Mouse (Mus musculus): ENCODE results near the gene Ccr10. TPM values are rescaled to one million over a fixed set of nuclear protein-coding genes. Genes with fewer than 3 reads are reported as not detected.

Ccr10 gene
- polyA plus RNA-seq, 1 experiment from 2014 or later = not detected

DNA sequence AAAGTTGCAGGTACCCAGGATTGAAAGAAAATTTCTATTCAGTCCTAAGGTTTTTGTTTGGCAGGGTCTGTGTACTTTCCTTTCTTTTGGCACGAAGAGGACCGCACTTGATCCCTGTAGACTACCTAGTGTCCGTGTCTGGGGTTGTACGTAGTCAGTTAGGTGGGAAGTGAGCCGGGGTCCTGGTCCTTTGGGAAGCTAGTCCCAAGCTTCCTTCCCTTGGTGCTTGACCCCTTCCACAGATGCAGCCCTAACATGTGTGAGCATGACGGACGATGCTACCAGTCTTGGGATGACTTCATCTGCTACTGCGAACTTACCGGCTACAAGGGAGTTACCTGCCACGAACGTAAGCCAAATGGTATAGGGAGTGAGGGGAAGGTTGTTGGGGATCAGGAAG lies 6.7 kb upstream of the Ccr10 start:
- no peak overlapping the region for H3K9ac ChIP-seq (replicated peaks; ENCODE audit: low read depth, low read length)
- H3K27me3 ChIP-seq (replicated peaks; ENCODE audit: control insufficient read depth, insufficient read depth, low read length) = peaks cover 17% of the 10 kb centered on the region
- WGBS = 92% methylated on average over 11 of the region's 11 CpGs
- H3K27ac ChIP-seq (ENCODE audit: low read length) = no peak overlapping the region
- H3K4me1 ChIP-seq (replicated peaks; ENCODE audit: control insufficient read depth, insufficient read depth, low read length) = peaks cover 2% of the 10 kb centered on the region
- H3K4me3 ChIP-seq (replicated peaks; ENCODE audit: low read length) = no peak overlapping the region
- H3K9me3 ChIP-seq (ENCODE audit: control insufficient read depth, low read length) = no peaks in the 10 kb centered on the region
- ATAC-seq = no peak
- no peak overlapping the region for H3K4me2 ChIP-seq (ENCODE audit: low read length)
- H3K36me3 ChIP-seq (ENCODE audit: control insufficient read depth, insufficient read depth) = no peaks in the 10 kb centered on the region

DNA sequence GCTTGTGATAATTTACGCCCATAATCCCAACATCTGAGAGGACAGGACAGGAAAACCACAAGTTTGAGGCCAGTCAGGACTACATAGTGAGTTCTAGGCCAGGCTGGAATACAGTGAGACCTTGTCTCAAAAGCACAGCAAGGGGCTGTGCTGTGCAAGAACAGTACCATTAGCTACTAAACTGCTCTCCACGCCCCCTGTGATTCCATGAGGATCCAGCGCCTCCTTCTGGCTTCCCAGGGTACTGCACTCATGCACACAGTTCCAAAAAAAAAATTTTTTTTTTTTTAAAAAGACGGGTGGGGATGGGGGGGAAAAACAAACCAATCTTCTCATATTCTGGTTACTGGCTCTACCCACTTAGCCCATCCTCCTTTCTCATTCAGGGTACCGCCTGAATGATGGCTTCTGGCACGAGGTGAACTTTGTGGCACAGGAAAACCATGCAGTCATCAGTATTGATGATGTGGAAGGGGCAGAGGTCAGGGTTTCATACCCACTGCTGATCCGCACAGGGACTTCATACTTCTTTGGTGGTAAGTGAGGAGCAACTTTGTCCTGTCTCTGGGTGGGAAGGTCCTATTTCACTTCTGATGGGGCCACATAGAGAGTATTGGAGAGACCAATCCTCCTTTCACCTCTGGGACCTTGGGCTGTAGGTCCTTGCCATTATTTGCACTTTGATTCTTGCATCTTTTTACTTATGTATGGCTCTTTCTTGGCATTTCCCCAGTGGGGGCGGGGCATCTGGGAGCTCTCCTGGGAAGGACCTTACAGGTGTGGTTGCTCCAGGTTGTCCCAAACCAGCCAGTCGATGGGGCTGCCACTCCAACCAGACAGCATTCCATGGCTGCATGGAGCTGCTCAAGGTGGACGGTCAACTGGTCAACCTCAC lies 5.8 kb upstream of the Ccr10 start:
- Histone ChIP-seq H3K4me3 (replicated peaks; ENCODE audit: low read length) (no peak overlapping the region), H3K4me2 (ENCODE audit: low read length) (no peak overlapping the region), H3K4me1 (replicated peaks; ENCODE audit: control insufficient read depth, insufficient read depth, low read length) (peaks cover 11% of the 10 kb centered on the region), H3K36me3 (ENCODE audit: control insufficient read depth, insufficient read depth) (no peaks in the 10 kb centered on the region), H3K27ac (ENCODE audit: low read length) (no peak overlapping the region), H3K9me3 (ENCODE audit: control insufficient read depth, low read length) (no peaks in the 10 kb centered on the region), H3K9ac (replicated peaks; ENCODE audit: low read depth, low read length) (no peak overlapping the region), H3K27me3 (replicated peaks; ENCODE audit: control insufficient read depth, insufficient read depth, low read length) (peaks cover 24% of the 10 kb centered on the region)
- ATAC-seq = no peak
- WGBS = 41% methylated on average over 10 of the region's 10 CpGs

DNA sequence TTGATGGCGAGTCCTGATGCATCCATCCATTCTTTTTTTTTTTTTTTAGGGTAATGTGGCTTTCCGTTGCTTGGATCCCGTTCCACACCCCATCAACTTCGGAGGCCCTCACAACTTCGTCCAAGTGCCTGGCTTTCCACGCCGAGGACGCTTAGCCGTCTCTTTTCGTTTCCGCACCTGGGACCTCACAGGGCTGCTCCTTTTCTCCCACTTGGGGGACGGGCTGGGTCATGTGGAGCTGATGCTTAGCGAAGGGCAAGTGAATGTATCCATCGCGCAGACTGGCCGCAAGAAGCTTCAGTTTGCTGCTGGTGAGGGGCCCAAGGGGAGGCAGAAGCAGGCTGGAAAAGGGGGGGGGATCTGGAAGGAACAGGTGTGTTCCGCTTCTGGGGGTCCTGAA lies 5.0 kb upstream of the Ccr10 start:
- no peaks in the 10 kb centered on the region for H3K36me3 ChIP-seq (ENCODE audit: control insufficient read depth, insufficient read depth)
- WGBS = 60% methylated on average over 17 of the region's 17 CpGs
- H3K4me1 ChIP-seq (replicated peaks; ENCODE audit: control insufficient read depth, insufficient read depth, low read length) = peaks cover 15% of the 10 kb centered on the region
- H3K27me3 ChIP-seq (replicated peaks; ENCODE audit: control insufficient read depth, insufficient read depth, low read length) = peaks cover 29% of the 10 kb centered on the region
- no peak overlapping the region for H3K4me2 ChIP-seq (ENCODE audit: low read length)
- no peak for ATAC-seq
- H3K27ac ChIP-seq (ENCODE audit: low read length) = no peak overlapping the region
- no peak overlapping the region for H3K4me3 ChIP-seq (replicated peaks; ENCODE audit: low read length)
- no peaks in the 10 kb centered on the region for H3K9me3 ChIP-seq (ENCODE audit: control insufficient read depth, low read length)
- no peak overlapping the region for H3K9ac ChIP-seq (replicated peaks; ENCODE audit: low read depth, low read length)

DNA sequence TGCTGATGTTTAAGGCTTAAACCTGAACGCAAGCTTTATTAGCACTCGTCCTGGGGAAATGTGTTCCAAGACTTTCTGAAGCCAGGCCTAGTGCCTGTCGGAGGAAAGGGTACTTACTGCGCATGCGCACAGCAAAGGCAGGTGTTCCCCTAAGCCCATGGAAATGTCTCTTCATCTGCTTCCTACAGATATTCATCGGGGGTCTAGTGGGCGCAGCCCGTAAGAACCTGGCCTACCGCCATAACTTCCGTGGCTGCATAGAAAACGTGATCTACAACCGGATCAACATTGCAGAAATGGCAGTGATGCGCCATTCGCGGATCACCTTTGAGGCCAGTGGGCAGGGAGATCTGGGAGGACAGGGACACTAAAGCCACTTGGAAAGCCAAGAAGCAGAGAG lies 4.1 kb upstream of the Ccr10 start:
- Histone ChIP-seq H3K4me3 (replicated peaks; ENCODE audit: low read length) (no peak overlapping the region), H3K9me3 (ENCODE audit: control insufficient read depth, low read length) (no peaks in the 10 kb centered on the region), H3K4me1 (replicated peaks; ENCODE audit: control insufficient read depth, insufficient read depth, low read length) (peaks cover 20% of the 10 kb centered on the region), H3K4me2 (ENCODE audit: low read length) (no peak overlapping the region), H3K9ac (replicated peaks; ENCODE audit: low read depth, low read length) (no peak overlapping the region), H3K27me3 (replicated peaks; ENCODE audit: control insufficient read depth, insufficient read depth, low read length) (peaks cover 34% of the 10 kb centered on the region), H3K27ac (ENCODE audit: low read length) (no peak overlapping the region), H3K36me3 (ENCODE audit: control insufficient read depth, insufficient read depth) (no peaks in the 10 kb centered on the region)
- no peak for ATAC-seq
- 75% methylated on average over 15 of the region's 15 CpGs for WGBS

DNA sequence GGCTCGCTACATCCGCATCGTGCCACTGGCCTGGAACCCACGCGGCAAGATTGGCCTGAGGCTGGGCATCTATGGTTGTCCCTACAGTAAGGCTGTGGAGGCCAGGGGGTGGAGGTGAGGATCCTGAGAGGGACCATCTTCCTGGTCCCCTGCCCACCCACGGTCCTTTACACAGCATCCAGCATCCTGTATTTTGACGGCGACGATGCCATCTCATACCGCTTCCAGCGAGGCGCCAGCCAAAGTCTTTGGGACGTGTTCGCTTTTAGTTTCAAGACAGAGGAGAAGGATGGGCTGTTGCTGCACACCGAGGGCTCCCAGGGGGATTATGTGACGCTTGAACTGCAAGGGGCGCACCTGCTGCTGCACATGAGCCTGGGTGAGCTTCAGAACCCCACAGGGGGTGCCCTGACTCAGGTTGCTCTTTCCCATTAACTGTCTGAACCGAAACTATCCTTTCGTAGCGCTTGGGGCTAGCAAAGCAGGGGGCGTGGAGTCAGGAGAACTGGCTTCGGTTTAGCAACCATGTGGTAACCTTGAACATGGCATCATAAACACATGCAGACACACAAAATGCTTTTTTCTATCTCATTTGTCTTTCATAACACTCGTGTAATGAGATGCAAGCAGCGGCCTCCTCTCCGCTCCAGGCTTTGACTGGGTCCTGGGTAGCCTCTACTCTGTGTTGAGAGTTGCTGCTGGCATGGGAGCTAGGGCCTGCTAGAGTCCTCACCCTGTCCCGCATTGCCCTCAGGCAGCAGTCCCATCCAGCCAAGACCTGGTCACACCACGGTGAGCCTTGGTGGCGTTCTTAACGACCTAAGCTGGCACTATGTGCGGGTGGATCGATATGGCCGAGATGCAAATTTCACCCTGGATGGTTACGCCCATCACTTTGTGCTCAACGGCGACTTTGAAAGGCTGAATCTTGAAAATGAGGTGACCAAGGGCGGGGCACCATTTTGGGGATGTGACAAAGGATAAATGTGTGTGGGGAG lies 3.1 kb upstream of the Ccr10 start:
- Histone ChIP-seq H3K4me3 (replicated peaks; ENCODE audit: low read length) (no peak overlapping the region), H3K9me3 (ENCODE audit: control insufficient read depth, low read length) (no peaks in the 10 kb centered on the region), H3K9ac (replicated peaks; ENCODE audit: low read depth, low read length) (no peak overlapping the region), H3K36me3 (ENCODE audit: control insufficient read depth, insufficient read depth) (no peaks in the 10 kb centered on the region), H3K27me3 (replicated peaks; ENCODE audit: control insufficient read depth, insufficient read depth, low read length) (peaks cover 37% of the 10 kb centered on the region), H3K4me2 (ENCODE audit: low read length) (no peak overlapping the region), H3K27ac (ENCODE audit: low read length) (no peak overlapping the region), H3K4me1 (replicated peaks; ENCODE audit: control insufficient read depth, insufficient read depth, low read length) (peaks cover 28% of the 10 kb centered on the region)
- no peak for ATAC-seq
- 52% methylated on average over 36 of the region's 36 CpGs for WGBS

DNA sequence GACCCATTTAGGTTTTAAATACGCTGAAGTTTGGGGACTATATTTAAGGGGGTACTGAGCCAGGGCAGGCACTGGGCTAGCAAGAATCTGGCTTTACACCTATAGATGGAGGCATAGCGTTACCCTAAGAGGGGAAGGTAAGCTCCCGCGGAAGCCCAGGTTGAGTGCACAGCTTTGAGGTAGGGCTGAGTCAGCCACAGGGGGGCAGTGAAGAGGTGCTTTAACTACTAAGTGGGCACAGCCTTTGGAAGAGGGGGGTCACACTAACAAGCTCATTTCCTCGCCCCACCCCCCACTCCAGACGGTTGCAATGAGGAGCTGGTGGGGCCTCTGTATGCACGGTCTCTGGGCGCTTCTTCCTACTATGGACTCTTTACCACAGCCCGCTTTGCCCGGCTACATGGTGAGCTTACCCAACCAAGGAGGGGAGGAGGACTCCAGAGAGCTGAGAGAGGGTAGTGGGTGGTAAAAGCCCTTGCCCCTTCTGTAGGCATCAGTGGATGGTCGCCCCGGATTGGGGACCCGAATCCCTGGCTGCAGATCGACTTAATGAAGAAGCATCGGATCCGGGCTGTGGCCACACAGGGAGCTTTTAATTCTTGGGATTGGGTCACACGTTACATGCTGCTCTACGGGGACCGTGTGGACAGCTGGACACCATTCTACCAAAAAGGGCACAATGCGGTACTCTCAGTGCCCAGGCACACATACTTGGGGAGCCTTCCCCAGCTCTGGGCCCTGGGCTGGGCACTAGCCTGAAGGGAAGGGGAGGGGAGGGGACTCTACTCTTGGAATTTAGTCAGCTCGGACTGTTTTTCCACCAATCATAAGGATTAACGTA lies 1.9 kb upstream of the Ccr10 start:
- 25% methylated on average over 22 of the region's 22 CpGs for WGBS
- H3K36me3 ChIP-seq (ENCODE audit: control insufficient read depth, insufficient read depth) = no peaks in the 10 kb centered on the region
- no peak; the same call in 1 of the 2 replicates for ATAC-seq
- H3K9me3 ChIP-seq (ENCODE audit: control insufficient read depth, low read length) = no peaks in the 10 kb centered on the region
- H3K4me2 ChIP-seq (ENCODE audit: low read length) = peak overlapping the region; percentile 55
- H3K27ac ChIP-seq (ENCODE audit: low read length) = no peak overlapping the region
- H3K4me1 ChIP-seq (replicated peaks; ENCODE audit: control insufficient read depth, insufficient read depth, low read length) = peaks cover 39% of the 10 kb centered on the region
- no peak overlapping the region for H3K9ac ChIP-seq (replicated peaks; ENCODE audit: low read depth, low read length)
- peaks cover 37% of the 10 kb centered on the region for H3K27me3 ChIP-seq (replicated peaks; ENCODE audit: control insufficient read depth, insufficient read depth, low read length)
- H3K4me3 ChIP-seq (replicated peaks; ENCODE audit: low read length) = peak overlapping the region; percentile 41

DNA sequence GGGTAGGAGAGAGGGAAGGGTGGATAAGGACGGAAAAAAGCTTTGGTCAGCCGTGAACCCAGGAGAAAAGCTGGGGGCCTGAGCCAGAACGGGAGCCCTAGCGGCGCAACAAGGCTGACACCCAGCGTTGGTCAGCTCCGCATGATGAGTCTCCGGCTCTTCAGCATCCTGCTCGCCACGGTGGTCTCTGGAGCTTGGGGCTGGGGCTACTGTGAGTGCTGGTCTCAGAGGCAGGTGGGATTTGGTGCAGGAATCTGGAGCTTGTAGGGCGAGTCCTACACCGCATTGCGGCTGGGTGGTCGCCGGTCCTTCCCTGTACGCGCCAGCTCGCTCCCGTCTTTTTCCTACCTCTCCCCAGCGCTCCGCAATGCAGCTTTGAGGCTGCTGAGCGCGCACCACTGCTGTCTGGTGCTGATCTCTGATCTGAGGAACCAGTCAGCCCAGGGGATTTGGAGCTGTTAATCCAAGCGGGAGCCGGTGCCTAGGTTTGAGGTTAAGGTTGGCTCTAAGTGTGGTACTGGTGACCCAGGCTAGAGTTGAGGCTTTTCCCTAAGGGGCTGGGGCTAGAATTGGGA lies 961 bp upstream of the Ccr10 start:
- WGBS = under 1% methylated on average over 25 of the region's 25 CpGs
- H3K9me3 ChIP-seq (ENCODE audit: control insufficient read depth, low read length) = no peaks in the 10 kb centered on the region
- peak overlapping the region; percentile 43; the same call in 1 of the 2 replicates for H3K9ac ChIP-seq (replicated peaks; ENCODE audit: low read depth, low read length)
- peaks cover 37% of the 10 kb centered on the region for H3K27me3 ChIP-seq (replicated peaks; ENCODE audit: control insufficient read depth, insufficient read depth, low read length)
- peak overlapping the region; percentile 41 for H3K4me3 ChIP-seq (replicated peaks; ENCODE audit: low read length)
- no peak overlapping the region for H3K27ac ChIP-seq (ENCODE audit: low read length)
- H3K4me2 ChIP-seq (ENCODE audit: low read length) = peak overlapping the region; percentile 55
- no peak for ATAC-seq
- no peaks in the 10 kb centered on the region for H3K36me3 ChIP-seq (ENCODE audit: control insufficient read depth, insufficient read depth)
- H3K4me1 ChIP-seq (replicated peaks; ENCODE audit: control insufficient read depth, insufficient read depth, low read length) = peaks cover 44% of the 10 kb centered on the region

DNA sequence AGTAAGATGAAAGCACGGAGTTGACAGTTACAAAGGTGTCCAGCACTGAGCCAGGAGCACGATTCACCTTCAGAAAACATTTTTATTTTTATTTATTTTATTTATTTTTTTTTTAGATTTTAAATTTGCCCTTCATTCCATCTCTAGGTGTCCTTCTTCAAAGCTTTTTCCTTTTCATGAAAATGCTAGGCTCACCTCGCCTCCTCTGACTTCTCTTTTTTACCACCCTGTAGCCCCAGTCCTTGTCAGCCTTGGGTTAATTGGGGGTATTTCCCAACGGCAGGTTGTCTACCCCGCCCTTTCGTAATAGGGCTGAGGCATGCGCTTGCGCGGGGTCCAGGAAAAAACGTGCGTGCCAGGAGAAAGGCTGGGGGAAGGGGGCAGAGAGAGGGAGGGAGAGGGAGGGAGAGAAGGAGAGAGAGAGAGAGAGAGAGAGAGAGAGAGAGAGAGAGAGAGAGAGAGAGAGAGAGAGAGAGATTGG lies 433 bp upstream of the Ccr10 start:
- H3K4me1 ChIP-seq (replicated peaks; ENCODE audit: control insufficient read depth, insufficient read depth, low read length) = peaks cover 47% of the 10 kb centered on the region
- peak overlapping the region; percentile 55 for H3K4me2 ChIP-seq (ENCODE audit: low read length)
- peak overlapping the region; percentile 26; the same call in 1 of the 2 replicates for H3K9ac ChIP-seq (replicated peaks; ENCODE audit: low read depth, low read length)
- no peak for ATAC-seq
- no peak overlapping the region for H3K27ac ChIP-seq (ENCODE audit: low read length)
- no peaks in the 10 kb centered on the region for H3K36me3 ChIP-seq (ENCODE audit: control insufficient read depth, insufficient read depth)
- peaks cover 37% of the 10 kb centered on the region for H3K27me3 ChIP-seq (replicated peaks; ENCODE audit: control insufficient read depth, insufficient read depth, low read length)
- peak overlapping the region; percentile 41 for H3K4me3 ChIP-seq (replicated peaks; ENCODE audit: low read length)
- WGBS = 9% methylated on average over 11 of the region's 11 CpGs
- H3K9me3 ChIP-seq (ENCODE audit: control insufficient read depth, low read length) = no peaks in the 10 kb centered on the region

All from forebrain, embryonic 16.5 days (tissue).